Mouse (Mus musculus) embryonic facial prominence, embryonic 14.5 days (tissue): ENCODE measurements around the gene Olfr1124. TPM values are rescaled to one million over a fixed set of nuclear protein-coding genes. Genes with fewer than 3 reads are reported as not detected.

Experiments used
- ATAC-seq: fragments of 200-750 bp; cut with Nextera tagmentation; 2 replicates; pipeline ENCODE4 v1.8.0; 2017; ENCODE audit warnings: low read depth, moderate number of reproducible peaks, moderate TSS enrichment
- DNase-seq: peaks from one replicate; pipeline ENCODE4 v3.0.0-alpha.2; 2015; ENCODE audit warnings: low spot score
- H3K27ac ChIP-seq: fragments of 300-500 bp; sonication (generic); replicated peaks from 2 replicates; pipeline ENCODE4 v1.5.1; 2014; ENCODE audit warnings: low read depth, mild to moderate bottlenecking, low read length, moderate library complexity
- H3K27me3 ChIP-seq: fragments of 300-500 bp; sonication (generic); replicated peaks from 2 replicates; pipeline ENCODE4 v1.6.1; 2014; ENCODE audit warnings: low read length; ENCODE audit not compliant: control insufficient read depth, insufficient read depth
- H3K36me3 ChIP-seq: fragments of 300-500 bp; sonication (generic); 2 replicates; pipeline ENCODE4 v1.6.1; 2014; ENCODE audit warnings: low read length, mixed read lengths; ENCODE audit not compliant: control insufficient read depth, insufficient read depth
- H3K4me1 ChIP-seq: fragments of 300-500 bp; sonication (generic); 2 replicates; pipeline ENCODE4 v1.6.1; 2014; ENCODE audit warnings: antibody characterized with exemption, low read length; ENCODE audit not compliant: control insufficient read depth, insufficient read depth
- H3K4me2 ChIP-seq: fragments of 300-500 bp; sonication (generic); 2 replicates; pipeline ENCODE4 v1.6.1; 2014; ENCODE audit warnings: low read depth, mild to moderate bottlenecking, low read length, moderate library complexity, mixed read lengths
- H3K4me3 ChIP-seq: fragments of 300-500 bp; sonication (generic); 2 replicates; pipeline ENCODE4 v1.5.1; 2014; ENCODE audit warnings: low read depth, mild to moderate bottlenecking, low read length
- H3K9ac ChIP-seq: fragments of 300-500 bp; sonication (generic); 2 replicates; pipeline ENCODE4 v1.6.1; 2014; ENCODE audit warnings: low read depth, mild to moderate bottlenecking, low read length, moderate library complexity, mixed read lengths
- H3K9me3 ChIP-seq: fragments of 300-500 bp; sonication (generic); 2 replicates; pipeline ENCODE4 v1.6.1; 2016; ENCODE audit warnings: low read length; ENCODE audit not compliant: control insufficient read depth
- WGBS: fragments of 180-500 bp; shearing (Covaris S2); extraction: QIAGEN DNeasy Blood & Tissue Kit; methylation state at CpG from one replicate; pipeline ENCODE4 v1.1.7; 2014; 5-methylcytosine and 5-hydroxymethylcytosine counted together
- polyA plus RNA-seq: library from polyadenylated mRNA; unstranded; fragments of >200 nt; fragmentation: Nextera tagmentation; extraction: Ambion mirVana; gene quantifications from 2 replicates; pipeline ENCODE4 v1.2.1, GENCODE M21; 2014

Gene Olfr1124
- polyA plus RNA-seq, 1 experiment from 2014 or later, result 0.07 TPM

DNA sequence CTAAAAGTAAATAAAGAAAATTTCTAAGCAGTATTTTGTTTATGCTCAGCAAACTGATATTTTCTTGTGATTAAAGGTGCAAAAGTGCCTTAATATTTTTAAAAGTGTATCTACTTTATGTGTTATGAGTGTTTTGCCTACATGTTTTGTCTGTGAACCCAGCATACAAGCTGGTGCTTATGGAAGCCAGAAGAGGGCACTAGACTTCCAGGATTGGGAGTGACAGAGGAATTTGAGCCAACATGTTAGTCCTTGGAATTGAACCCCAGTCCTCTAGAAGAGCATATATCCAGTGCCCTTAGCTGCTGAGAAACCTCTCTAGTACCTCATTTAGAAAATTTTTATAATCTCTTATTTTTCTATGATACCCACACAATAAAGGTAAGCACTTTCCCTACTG, 50.1 kb downstream of the Olfr1124 start:
- Histone ChIP-seq H3K4me3 (no peak overlapping the region), H3K4me2 (no peak overlapping the region), H3K27ac (no peak overlapping the region), H3K9ac (no peak overlapping the region), H3K27me3 (no peaks in the 10 kb centered on the region), H3K4me1 (no peaks in the 10 kb centered on the region), H3K9me3 (no peaks in the 10 kb centered on the region), H3K36me3 (no peaks in the 10 kb centered on the region)
- DNase-seq (no peak), ATAC-seq (no peak)

DNA sequence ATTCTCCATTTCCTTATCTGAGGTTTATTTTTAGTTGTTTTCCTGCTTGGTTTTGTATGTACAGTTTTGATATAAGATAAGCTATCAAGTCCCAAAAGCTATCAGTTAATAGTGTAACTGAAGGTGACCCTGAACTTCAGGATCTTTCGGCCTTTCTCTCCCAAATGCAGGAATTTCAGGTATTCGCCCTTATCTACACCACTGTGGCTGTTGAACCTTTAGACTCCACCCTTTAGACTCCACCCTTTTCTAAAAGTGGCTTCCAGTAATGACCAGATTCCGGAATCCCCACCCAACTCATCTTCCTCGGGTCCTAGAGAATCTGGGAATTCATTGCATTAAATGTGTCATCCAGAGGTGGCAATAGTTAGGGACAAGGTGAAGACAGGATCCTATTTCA, 51.1 kb downstream of the Olfr1124 start:
- no peaks in the 10 kb centered on the region for H3K9me3 ChIP-seq
- H3K27ac ChIP-seq, result no peak overlapping the region
- WGBS, result 78% methylated on average over 4 of the region's 4 CpGs
- H3K4me2 ChIP-seq, result no peak overlapping the region
- no peak for DNase-seq
- no peak overlapping the region for H3K4me3 ChIP-seq
- H3K9ac ChIP-seq, result no peak overlapping the region
- no peak for ATAC-seq
- H3K36me3 ChIP-seq, result no peaks in the 10 kb centered on the region
- no peaks in the 10 kb centered on the region for H3K4me1 ChIP-seq
- no peaks in the 10 kb centered on the region for H3K27me3 ChIP-seq

DNA sequence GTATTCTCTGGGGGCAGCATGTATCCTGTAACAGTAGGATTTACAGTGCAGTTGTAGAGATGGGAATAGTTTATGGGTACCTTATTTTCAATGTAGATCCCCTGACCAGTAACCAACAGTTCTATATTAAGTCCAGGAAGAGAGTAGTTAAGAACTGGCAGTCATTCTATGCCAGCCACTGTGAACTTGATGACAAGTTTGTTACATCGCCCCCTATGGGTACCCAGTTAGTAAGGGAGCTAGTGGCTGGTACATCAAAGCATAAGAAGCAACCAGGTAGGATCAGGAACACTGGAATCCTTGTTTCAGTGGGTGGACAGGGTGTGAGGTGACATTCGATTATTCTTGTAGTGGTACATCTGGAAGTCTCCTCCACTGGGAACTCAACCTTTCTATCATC, 52.2 kb downstream of the Olfr1124 start:
- H3K9ac ChIP-seq, result no peak overlapping the region
- H3K27ac ChIP-seq, result no peak overlapping the region
- H3K27me3 ChIP-seq, result no peaks in the 10 kb centered on the region
- H3K4me3 ChIP-seq, result no peak overlapping the region
- 87% methylated on average over 2 of the region's 2 CpGs for WGBS
- ATAC-seq (no peak), DNase-seq (no peak)
- no peaks in the 10 kb centered on the region for H3K36me3 ChIP-seq
- no peaks in the 10 kb centered on the region for H3K4me1 ChIP-seq
- no peak overlapping the region for H3K4me2 ChIP-seq
- no peaks in the 10 kb centered on the region for H3K9me3 ChIP-seq

Other genes with a start within 250 kb of the Olfr1124 start
- gene Olfr1112, start 242.5 kb upstream of the Olfr1124 start, polyA plus RNA-seq, result not detected in 2 replicates
- gene Olfr1113, start 221.3 kb upstream of the Olfr1124 start, polyA plus RNA-seq, result not detected in 2 replicates
- 0.21 and 0.25 TPM in 2 replicates for gene Olfr1115, start 182.3 kb upstream of the Olfr1124 start, polyA plus RNA-seq
- not detected in 2 replicates for gene Olfr1116, start 162.7 kb upstream of the Olfr1124 start, polyA plus RNA-seq
- not detected in 2 replicates for gene Olfr1118, start 122.7 kb upstream of the Olfr1124 start, polyA plus RNA-seq
- not detected in 2 replicates for gene Olfr1120, start 75.5 kb upstream of the Olfr1124 start, polyA plus RNA-seq
- not detected in 2 replicates for gene Olfr1121, start 60.4 kb upstream of the Olfr1124 start, polyA plus RNA-seq
- not detected in 2 replicates for gene Olfr1122, start 44.4 kb upstream of the Olfr1124 start, polyA plus RNA-seq
- not detected in 2 replicates for gene Olfr1123, start 13.6 kb upstream of the Olfr1124 start, polyA plus RNA-seq
- not detected in 2 replicates for gene Olfr1126, start 23.7 kb downstream of the Olfr1124 start, polyA plus RNA-seq
- not detected in 2 replicates for gene Pramel7, start 66.8 kb downstream of the Olfr1124 start, polyA plus RNA-seq
- gene Pramel6, start 76.3 kb downstream of the Olfr1124 start, polyA plus RNA-seq, result not detected in 2 replicates
- gene Olfr153, start 101.5 kb downstream of the Olfr1124 start, polyA plus RNA-seq, result not detected in 2 replicates
- not detected in 2 replicates for gene Olfr1128, start 115.3 kb downstream of the Olfr1124 start, polyA plus RNA-seq
- not detected in 2 replicates for gene Olfr1129, start 143.6 kb downstream of the Olfr1124 start, polyA plus RNA-seq
- gene Olfr1130, start 175.9 kb downstream of the Olfr1124 start, polyA plus RNA-seq, result not detected in 2 replicates
- not detected in 2 replicates for gene Olfr1131, start 196.8 kb downstream of the Olfr1124 start, polyA plus RNA-seq
- not detected in 2 replicates for gene Olfr1132, start 207.3 kb downstream of the Olfr1124 start, polyA plus RNA-seq
- gene Olfr1133, start 217.1 kb downstream of the Olfr1124 start, polyA plus RNA-seq, result 0.29 TPM in 1 of 2 replicates, not detected in the other
- gene Olfr1134, start 228.2 kb downstream of the Olfr1124 start, polyA plus RNA-seq, result not detected in 2 replicates
- not detected in 2 replicates for gene Olfr1135, start 243.4 kb downstream of the Olfr1124 start, polyA plus RNA-seq